Mouse (Mus musculus) MEL (cell line): ENCODE results near the gene Klf11.

Source experiments
- BHLHE40 ChIP-seq: IDR thresholded peaks from 2 replicates; pipeline ENCODE4 v1.6.1; 2012; ENCODE audit warnings: low read depth, mild to moderate bottlenecking, inconsistent platforms, low read length, improper control_type of control experiment, borderline replicate concordance
- CTCF ChIP-seq, 3 experiments: IDR thresholded peaks in 2 of 3; conservative IDR thresholded peaks in 1 of 3; 2 replicates each; pipeline ENCODE4 v1.5.1; 2011 to 2012; ENCODE audit warnings: low read length in 3 of 3, low read depth in 2 of 3, mild to moderate bottlenecking in 2 of 3, improper control_type of control experiment in 1 of 3, inconsistent platforms in 1 of 3, mixed read lengths in 1 of 3, moderate library complexity in 1 of 3; ENCODE audit not compliant: control insufficient read depth in 1 of 3, insufficient read depth in 1 of 3, poor library complexity in 1 of 3, severe bottlenecking in 1 of 3
- EP300 ChIP-seq, 2 experiments: IDR thresholded peaks; 2 replicates each; pipeline ENCODE4 v1.6.1; 2011; ENCODE audit warnings: improper control_type of control experiment in 2 of 2, low read length in 2 of 2, low read depth in 1 of 2, mild to moderate bottlenecking in 1 of 2
- GATA1 ChIP-seq: IDR thresholded peaks from 2 replicates; pipeline ENCODE4 v1.6.1; 2011; ENCODE audit warnings: low read depth, low read length, improper control_type of control experiment
- MAFK ChIP-seq: IDR thresholded peaks from 2 replicates; pipeline ENCODE4 v1.6.1; 2011; ENCODE audit warnings: low read depth, mild to moderate bottlenecking, low read length, improper control_type of control experiment, borderline replicate concordance
- MAX ChIP-seq: IDR thresholded peaks from 2 replicates; pipeline ENCODE4 v1.6.1; 2011; ENCODE audit warnings: low read length, improper control_type of control experiment
- USF1 ChIP-seq: IDR thresholded peaks from 2 replicates; pipeline ENCODE4 v1.6.1; 2014; ENCODE audit warnings: low read depth, mild to moderate bottlenecking, inconsistent platforms, low read length, improper control_type of control experiment, moderate library complexity
- USF2 ChIP-seq, 2 experiments: IDR thresholded peaks; 2 replicates each; pipeline ENCODE4 v1.6.1; 2011 to 2012; ENCODE audit warnings: improper control_type of control experiment in 2 of 2, low read length in 2 of 2, borderline replicate concordance in 1 of 2, inconsistent platforms in 1 of 2, low read depth in 1 of 2, mild to moderate bottlenecking in 1 of 2; ENCODE audit not compliant: insufficient read depth in 1 of 2
- ZKSCAN1 ChIP-seq: IDR thresholded peaks from 2 replicates; pipeline ENCODE4 v1.6.1; 2012; ENCODE audit warnings: low read depth, mild to moderate bottlenecking, inconsistent platforms, low read length, improper control_type of control experiment, moderate library complexity

DNA sequence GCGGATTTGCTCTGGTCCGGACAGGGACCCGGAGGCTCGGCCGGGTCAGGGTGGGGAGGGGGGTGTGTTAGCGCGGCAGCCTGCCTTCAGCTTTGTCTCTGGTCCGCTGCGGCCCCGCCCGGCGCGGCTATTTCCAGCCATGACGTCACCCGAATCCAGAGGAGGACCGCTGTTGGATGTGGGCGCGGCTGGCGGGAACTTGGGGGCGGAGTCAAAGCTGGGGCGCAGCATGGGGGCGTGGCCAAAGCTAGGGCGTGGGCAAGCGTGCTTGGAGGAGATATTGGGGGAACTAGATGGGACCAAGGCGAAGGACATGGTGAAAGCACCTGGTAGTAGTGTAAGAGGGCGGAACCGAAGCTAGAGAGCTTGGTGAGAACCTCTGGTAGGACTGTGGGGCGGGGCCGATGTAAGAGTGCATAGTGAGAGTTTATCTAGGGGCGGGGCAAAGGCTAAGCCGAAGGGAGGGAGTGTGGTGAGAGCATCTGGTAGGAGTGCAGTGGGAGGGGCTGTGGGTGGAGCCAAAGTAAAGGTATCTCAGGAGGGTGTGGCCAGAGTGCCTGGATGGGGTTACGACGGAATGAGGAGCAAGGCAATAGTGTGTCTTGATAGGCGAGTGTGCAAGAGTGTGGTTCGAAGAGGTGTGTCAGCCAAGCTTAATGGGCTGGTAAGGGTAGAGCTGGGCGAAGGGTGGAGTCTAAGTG lies 718 bp downstream of the Klf11 start:
- TF ChIP-seq USF2 (IDR thresholded peaks at IDR 0.05; ENCODE audit: borderline replicate concordance in 1 of 2, insufficient read depth in 1 of 2, low read depth in 1 of 2, low read length in 2 of 2) (no peak), CTCF (IDR thresholded peaks at IDR 0.05 in 2 of 3, conservative IDR thresholded peaks at IDR 0.05 in 1 of 3; ENCODE audit: control insufficient read depth in 1 of 3, insufficient read depth in 1 of 3, low read depth in 2 of 3, low read length in 3 of 3, poor library complexity in 1 of 3, severe bottlenecking in 1 of 3) (no peak), USF1 (no peak), MAX (no peak), EP300 (IDR thresholded peaks at IDR 0.05; ENCODE audit: low read depth in 1 of 2, low read length in 2 of 2) (no peak), ZKSCAN1 (no peak), BHLHE40 (no peak), MAFK (no peak), GATA1 (no peak)
